Mouse (Mus musculus) liver, adult 2 months (tissue): ENCODE measurements around the gene Gm18596. TPM values are rescaled to one million over a fixed set of nuclear protein-coding genes. Genes with fewer than 3 reads are reported as not detected.
"Not testable (repeated sequence)": the region's sequence is repeated elsewhere in the genome, so short reads cannot be mapped to it uniquely, and the experiment has no call there.

Source experiments
- DNase-seq: peaks from one replicate; pipeline ENCODE4 v3.0.0-alpha.2; 2011; ENCODE audit warnings: low read depth, low spot score; ENCODE audit errors: extremely low read depth
- H3K27ac ChIP-seq: fragments of 200-500 bp; replicated peaks from 2 replicates; pipeline ENCODE4 v1.5.1; 2012; ENCODE audit warnings: low read depth, mild to moderate bottlenecking, control low read depth, inconsistent platforms, low read length; ENCODE audit not compliant: insufficient read depth
- H3K27me3 ChIP-seq: fragments of 200-500 bp; 2 replicates; pipeline ENCODE4 v1.6.1; 2012; ENCODE audit warnings: mild to moderate bottlenecking, moderate library complexity, low read length, inconsistent platforms; ENCODE audit not compliant: control insufficient read depth, insufficient read depth
- H3K36me3 ChIP-seq: fragments of 200-500 bp; 2 replicates; pipeline ENCODE4 v1.6.1; 2012; ENCODE audit warnings: low read length, inconsistent platforms; ENCODE audit not compliant: control insufficient read depth, insufficient read depth
- H3K4me1 ChIP-seq: fragments of 200-500 bp; 2 replicates; pipeline ENCODE4 v1.6.1; 2011; ENCODE audit warnings: low read length; ENCODE audit not compliant: control insufficient read depth, insufficient read depth
- H3K4me3 ChIP-seq: fragments of 200-500 bp; 2 replicates; pipeline ENCODE4 v1.5.1; 2011; ENCODE audit warnings: low read depth, mild to moderate bottlenecking, control low read depth, low read length, moderate library complexity; ENCODE audit not compliant: insufficient read depth
- H3K79me2 ChIP-seq: fragments of 200-500 bp; 2 replicates; pipeline ENCODE4 v1.6.1; 2012; ENCODE audit warnings: inconsistent platforms, mild to moderate bottlenecking, low read length, moderate library complexity; ENCODE audit not compliant: control insufficient read depth, insufficient read depth
- H3K9ac ChIP-seq: fragments of 200-500 bp; 2 replicates; pipeline ENCODE4 v1.6.1; 2012; ENCODE audit warnings: low read depth, mild to moderate bottlenecking, control low read depth, inconsistent platforms, low read length
- CTCF ChIP-seq: fragments of 200-500 bp; IDR thresholded peaks from 2 replicates; pipeline ENCODE4 v1.5.1; 2011; ENCODE audit warnings: low read depth, low read length, control low read depth
- POLR2A ChIP-seq: fragments of 200-500 bp; IDR thresholded peaks from 2 replicates; pipeline ENCODE4 v1.6.1; 2011; ENCODE audit warnings: low read length, control low read depth; ENCODE audit not compliant: insufficient read depth; ENCODE audit errors: extremely low read depth
- WGBS: fragments of 180-500 bp; shearing (Covaris S2); methylation state at CpG from one replicate; pipeline ENCODE4 v1.1.7; 2018; 5-methylcytosine and 5-hydroxymethylcytosine counted together
- polyA plus RNA-seq: library from polyadenylated mRNA; depleted of rRNA; stranded (reverse); fragments of >200 nt; gene quantifications from 2 replicates; pipeline ENCODE4 v1.2.3, GENCODE M21; 2012
- total RNA-seq: library from RNA; depleted of rRNA; stranded (reverse); fragments of >200 nt; gene quantifications from 2 replicates; pipeline ENCODE4 v1.2.3, GENCODE M21; 2014

Gm18596 gene
- total and polyA plus RNA-seq, 2 experiments, result not detected

GRCm38 (mm10) chr10:77738929-77739328, 3.5 kb downstream of the Gm18596 start:
- TF ChIP-seq POLR2A, result no peak
- no peak for TF ChIP-seq CTCF
- Histone ChIP-seq H3K9ac (no peak overlapping the region), H3K4me1 (no peaks in the 10 kb centered on the region)

GRCm38 (mm10) chr10:77735928-77736327, 6.5 kb downstream of the Gm18596 start:
- no peaks in the 10 kb centered on the region for H3K4me1 ChIP-seq
- H3K79me2 ChIP-seq, result no peaks in the 10 kb centered on the region
- H3K4me3 ChIP-seq, result no peak overlapping the region
- H3K36me3 ChIP-seq, result no peaks in the 10 kb centered on the region
- TF ChIP-seq POLR2A, result no peak
- no peak for TF ChIP-seq CTCF
- 100% methylated on average over 1 of the region's 1 CpGs for WGBS
- no peak for DNase-seq
- no peak overlapping the region for H3K27ac ChIP-seq
- no peak overlapping the region for H3K9ac ChIP-seq
- no peaks in the 10 kb centered on the region for H3K27me3 ChIP-seq

More at GRCm38 (mm10) chr10:77738929-77739328, 3.5 kb downstream of the Gm18596 start:
- Histone ChIP-seq H3K27me3 (no peaks in the 10 kb centered on the region), H3K27ac (no peak overlapping the region), H3K79me2 (no peaks in the 10 kb centered on the region), H3K4me3 (no peak overlapping the region), H3K36me3 (no peaks in the 10 kb centered on the region)
- DNase-seq, result no peak
- whole genome bisulfite sequencing, result 75% methylated on average over 4 of the region's 4 CpGs

GRCm38 (mm10) chr10:77729241-77729640, 13.2 kb downstream of the Gm18596 start:
- no peak for TF ChIP-seq POLR2A
- TF ChIP-seq CTCF, result peak; percentile 67
- Histone ChIP-seq H3K9ac (no peak overlapping the region), H3K79me2 (no peaks in the 10 kb centered on the region), H3K4me1 (no peaks in the 10 kb centered on the region), H3K27me3 (no peaks in the 10 kb centered on the region), H3K27ac (no peak overlapping the region), H3K4me3 (no peak overlapping the region), H3K36me3 (no peaks in the 10 kb centered on the region)
- WGBS, result 59% methylated on average over 4 of the region's 4 CpGs
- DNase-seq, result no peak

GRCm38 (mm10) chr10:77728280-77728679, 14.2 kb downstream of the Gm18596 start:
- no peak overlapping the region for H3K27ac ChIP-seq
- TF ChIP-seq POLR2A, result no peak
- TF ChIP-seq CTCF, result no peak
- H3K27me3 ChIP-seq, result no peaks in the 10 kb centered on the region
- H3K36me3 ChIP-seq, result no peaks in the 10 kb centered on the region
- no peak for DNase-seq
- H3K4me1 ChIP-seq, result no peaks in the 10 kb centered on the region
- no peaks in the 10 kb centered on the region for H3K79me2 ChIP-seq
- H3K4me3 ChIP-seq, result no peak overlapping the region
- WGBS, result 63% methylated on average over 4 of the region's 4 CpGs
- H3K9ac ChIP-seq, result no peak overlapping the region

GRCm38 (mm10) chr10:77726186-77726585, 16.3 kb downstream of the Gm18596 start, which contains the start of gene Gm10100:
Gm10100 (plus strand) TSS chr10:77726486.
- H3K4me3 ChIP-seq, result no peak within 1 kb of the TSS
- H3K27me3 ChIP-seq, result no peaks in the 10 kb centered on the region
- no peaks in the 10 kb centered on the region for H3K4me1 ChIP-seq
- no peak within 1 kb of the TSS for H3K9ac ChIP-seq
- no peak within 1 kb of the TSS for H3K27ac ChIP-seq
- no peaks in the 10 kb centered on the region for H3K79me2 ChIP-seq
- no peak for DNase-seq
- TF ChIP-seq POLR2A (no peak), CTCF (no peak)
- WGBS, result 30% methylated on average over 3 of the region's 3 CpGs
- no peaks in the 10 kb centered on the region for H3K36me3 ChIP-seq

- H3K4me1 ChIP-seq, result no peaks in the 10 kb centered on the region
- H3K79me2 ChIP-seq, result no peaks in the 10 kb centered on the region
- H3K27me3 ChIP-seq, result no peaks in the 10 kb centered on the region
- H3K4me3 ChIP-seq, result no peak overlapping the region
- no peak for DNase-seq
- H3K27ac ChIP-seq, result no peak overlapping the region
- no peak overlapping the region for H3K9ac ChIP-seq
- TF ChIP-seq CTCF (peak; percentile 25; the same call in 1 of the 2 replicates), POLR2A (no peak)
- no peaks in the 10 kb centered on the region for H3K36me3 ChIP-seq
- WGBS, result 77% methylated on average over 8 of the region's 8 CpGs
Observed at GRCm38 (mm10) chr10:77724855-77725254, 17.6 kb downstream of the Gm18596 start.

- not testable (repeated sequence) for H3K27me3 ChIP-seq, DNase-seq, H3K9ac ChIP-seq, H3K4me1 ChIP-seq, H3K27ac ChIP-seq, H3K79me2 ChIP-seq, H3K4me3 ChIP-seq, H3K36me3 ChIP-seq
- 94% methylated on average over 1 of the region's 1 CpGs for WGBS
Observed at GRCm38 (mm10) chr10:77720299-77720698, 22.1 kb downstream of the Gm18596 start, which contains the start of gene Krtap12-1. Krtap12-1 (plus strand) TSS chr10:77720599.
